Comparison of ENCODE assay signal across 9 mouse cellular contexts in the genomic region with DNA sequence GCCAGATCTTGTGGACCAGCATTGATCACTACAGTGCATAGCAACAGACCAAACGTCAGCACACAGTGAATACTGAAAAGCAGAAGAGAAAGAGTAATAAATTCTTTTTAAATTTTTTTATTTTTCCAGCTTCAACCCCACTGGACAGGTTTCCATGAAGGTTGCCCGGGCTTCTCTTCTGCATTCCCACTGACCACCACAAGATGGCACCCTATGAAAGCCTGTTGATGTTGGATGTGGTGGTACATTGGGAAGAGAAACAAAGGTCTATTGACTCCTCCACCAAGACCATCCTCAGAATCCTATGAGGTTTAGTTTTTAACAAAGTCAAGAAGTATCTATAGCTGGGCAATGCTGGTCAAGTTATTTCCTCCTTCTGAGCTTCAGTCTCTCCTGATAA. TPM values are rescaled to one million over a fixed set of nuclear protein-coding genes. Genes with fewer than 3 reads are reported as not detected.
DNase-seq lines count a peak whose midpoint lies in the region; ATAC-seq and TF ChIP-seq lines count a peak whose summit lies in the region.
"Had no signal": no experiment of that assay in that cellular context is flagged by ENCODE, and none has a peak within 500 bp of the region (broad histone marks: within the 10 kb centered on the region; RNA-seq: fewer than 3 reads in every experiment).

No protein-coding gene starts in this region.

- H3K4me3 ChIP-seq in forebrain, postnatal 0 days (ENCODE audit: low read depth, low read length): no peak overlapping the region
- H3K4me3 ChIP-seq in liver, embryonic 13.5 days (replicated peaks): no peak overlapping the region

- H3K4me2 ChIP-seq in forebrain, postnatal 0 days (ENCODE audit: low read depth): no peak overlapping the region
- H3K4me2 ChIP-seq in liver, embryonic 13.5 days: no peak overlapping the region

- 2% methylated on average over 2 of the region's 2 CpGs for WGBS in forebrain, postnatal 0 days
- WGBS in liver, embryonic 13.5 days (ENCODE audit: insufficient replicate concordance): 2% methylated on average over 2 of the region's 2 CpGs

- no peaks in the 10 kb centered on the region for H3K27me3 ChIP-seq in forebrain, postnatal 0 days (ENCODE audit: insufficient read depth, low read length)
- H3K27me3 ChIP-seq in liver, embryonic 13.5 days: no peaks in the 10 kb centered on the region

- peak; percentile 60 for DNase-seq in 416B (ENCODE audit: low read depth)
- DNase-seq in CD4-positive helper T cell, adult 2 months (ENCODE audit: low read depth, low spot score): peak; percentile 57
- peak; percentile 7 to 22 for DNase-seq in adrenal gland, postnatal 4 days (ENCODE audit: low spot score in 2 of 2)
- DNase-seq in forebrain, postnatal 0 days: peak; percentile 47
- DNase-seq in kidney, postnatal 25 days: peak; percentile 52 to 63
- DNase-seq in liver, embryonic 13.5 days: peak; percentile 11
- peak; percentile 22 for DNase-seq in right cerebral cortex, postnatal 14 days

- no peak overlapping the region for H3K9ac ChIP-seq in forebrain, postnatal 0 days
- no peak overlapping the region for H3K9ac ChIP-seq in liver, embryonic 13.5 days

- H3K36me3 ChIP-seq in forebrain, postnatal 0 days (ENCODE audit: insufficient read depth): no peaks in the 10 kb centered on the region
- no peaks in the 10 kb centered on the region for H3K36me3 ChIP-seq in liver, embryonic 13.5 days

- no peaks in the 10 kb centered on the region for H3K4me1 ChIP-seq in forebrain, postnatal 0 days (ENCODE audit: insufficient read depth)
- H3K4me1 ChIP-seq in liver, embryonic 13.5 days (replicated peaks): no peaks in the 10 kb centered on the region

- TF ChIP-seq CTCF in forebrain, postnatal 0 days (IDR thresholded peaks at IDR 0.05; ENCODE audit: low read depth): peak; percentile 77

- ATAC-seq in forebrain, postnatal 0 days: no peak
- ATAC-seq in liver, embryonic 13.5 days (ENCODE audit: low read depth): no peak

- no peaks in the 10 kb centered on the region for H3K9me3 ChIP-seq in forebrain, postnatal 0 days (ENCODE audit: low read length)
- H3K9me3 ChIP-seq in liver, embryonic 13.5 days (replicated peaks): no peaks in the 10 kb centered on the region

- no peak overlapping the region for H3K27ac ChIP-seq in forebrain, postnatal 0 days (ENCODE audit: low read depth, low read length)
- H3K27ac ChIP-seq in liver, embryonic 13.5 days: no peak overlapping the region

RNA-seq across cellular contexts. Expression of gene Bcl2a1c, which starts 11.9 kb away (rescaled TPM):
- total RNA-seq in adrenal gland, postnatal 4 days (2021): not detected
- not detected in 2 replicates for total RNA-seq in forebrain, postnatal 0 days (2014; rRNA removed)
- not detected in 2 replicates for polyA plus RNA-seq in forebrain, postnatal 0 days (2015; fragmentation: Nextera tagmentation; extraction: Ambion mirVana)
- not detected in 2 replicates for polyA plus RNA-seq in liver, embryonic 13.5 days (2015; fragmentation: Nextera tagmentation; extraction: Ambion mirVana)
- polyA plus RNA-seq: heart, embryonic 16.5 days; stomach, embryonic 14.5 days had no signal
